Mouse (Mus musculus): ENCODE data around the gene Pomgnt2. TPM values are rescaled to one million over a fixed set of nuclear protein-coding genes. Genes with fewer than 3 reads are reported as not detected.

Gene Pomgnt2
- polyA plus RNA-seq, 1 experiment from 2014 or later: 16.0 TPM

DNA sequence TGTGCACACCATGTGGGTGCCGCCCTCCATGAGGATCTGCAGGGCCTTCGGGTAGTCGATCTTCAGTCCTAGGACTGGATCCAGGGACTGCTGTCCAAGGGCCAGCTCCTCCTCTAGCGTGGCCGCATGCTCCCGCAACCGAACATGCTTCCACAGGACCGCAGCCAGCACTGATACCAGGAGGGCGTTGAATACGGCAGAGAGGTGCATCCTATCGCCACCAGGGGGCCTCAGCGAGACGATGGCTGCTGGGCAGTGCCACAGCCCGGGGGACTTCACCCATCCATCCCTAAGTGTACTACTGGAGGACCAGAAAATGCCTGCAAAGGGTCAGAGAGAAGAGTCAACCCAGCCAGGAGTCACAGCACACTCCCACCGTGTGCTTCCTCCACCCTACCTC is 13.4 kb downstream of the Pomgnt2 start:
- H3K27ac ChIP-seq: no peak overlapping the region
- H3K9me3 ChIP-seq: no peaks in the 10 kb centered on the region
- H3K36me3 ChIP-seq: peaks cover 12% of the 10 kb centered on the region
- H3K27me3 ChIP-seq: no peaks in the 10 kb centered on the region
- H3K4me3 ChIP-seq: no peak overlapping the region
- no peak overlapping the region for H3K9ac ChIP-seq
- H3K4me2 ChIP-seq (replicated peaks): no peak overlapping the region
- peaks cover 21% of the 10 kb centered on the region for H3K4me1 ChIP-seq
- WGBS: 52% methylated on average over 14 of the region's 15 CpGs
- 0 out of 2 replicates have a peak, but pooled peaks have one; percentile 37 for ATAC-seq (ENCODE audit: low FRiP score, low read depth)

DNA sequence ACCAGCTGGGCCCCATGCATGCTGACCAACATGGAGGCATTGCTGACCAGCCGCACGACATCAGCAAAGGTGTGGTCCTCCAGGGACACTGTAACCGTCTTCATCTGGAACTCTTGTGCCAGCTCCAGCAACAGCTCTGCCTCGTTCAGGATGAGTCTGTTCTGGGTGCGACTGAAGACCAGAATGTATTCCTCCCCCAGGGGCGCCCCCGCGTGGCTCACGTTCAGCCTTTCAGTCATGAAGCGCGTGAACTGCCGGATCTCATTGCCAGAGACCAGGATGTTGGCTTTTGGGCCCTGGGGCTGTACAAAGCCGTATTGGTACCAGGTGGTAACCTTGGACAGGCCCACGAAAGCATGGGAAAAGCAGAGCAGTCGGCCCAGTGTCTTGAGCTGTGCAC is 14.2 kb downstream of the Pomgnt2 start:
- WGBS: 89% methylated on average over 15 of the region's 15 CpGs
- Histone ChIP-seq H3K36me3 (peaks cover 19% of the 10 kb centered on the region), H3K4me3 (no peak overlapping the region), H3K4me2 (replicated peaks) (no peak overlapping the region), H3K27ac (no peak overlapping the region), H3K27me3 (no peaks in the 10 kb centered on the region), H3K9me3 (no peaks in the 10 kb centered on the region), H3K4me1 (peaks cover 21% of the 10 kb centered on the region), H3K9ac (no peak overlapping the region)
- no peak for ATAC-seq (ENCODE audit: low FRiP score, low read depth)

DNA sequence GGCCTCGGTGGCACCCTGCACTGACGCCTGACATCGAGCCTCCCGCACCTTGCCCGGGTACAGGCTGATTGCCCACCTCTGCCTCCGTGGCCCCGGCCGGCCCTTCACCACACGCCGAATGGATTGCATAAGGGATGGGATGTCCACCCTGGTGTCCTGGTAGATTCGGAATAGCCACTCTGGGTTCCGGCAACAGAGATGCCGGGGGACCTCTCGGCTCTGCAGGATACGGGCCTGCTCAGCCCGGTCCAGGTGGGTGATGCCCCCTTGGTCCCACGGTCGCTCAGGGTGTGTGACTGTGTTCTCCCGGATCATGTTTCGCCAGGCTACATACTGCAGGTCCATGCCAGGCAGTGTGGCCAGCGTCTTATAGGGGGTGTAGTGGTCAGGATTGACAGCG is 14.7 kb downstream of the Pomgnt2 start:
- H3K27ac ChIP-seq: no peak overlapping the region
- ATAC-seq (ENCODE audit: low FRiP score, low read depth): no peak
- no peak overlapping the region for H3K9ac ChIP-seq
- no peak overlapping the region for H3K4me2 ChIP-seq (replicated peaks)
- no peaks in the 10 kb centered on the region for H3K27me3 ChIP-seq
- H3K36me3 ChIP-seq: peaks cover 19% of the 10 kb centered on the region
- H3K4me1 ChIP-seq: peaks cover 21% of the 10 kb centered on the region
- 93% methylated on average over 22 of the region's 22 CpGs for WGBS
- H3K4me3 ChIP-seq: no peak overlapping the region
- no peaks in the 10 kb centered on the region for H3K9me3 ChIP-seq

DNA sequence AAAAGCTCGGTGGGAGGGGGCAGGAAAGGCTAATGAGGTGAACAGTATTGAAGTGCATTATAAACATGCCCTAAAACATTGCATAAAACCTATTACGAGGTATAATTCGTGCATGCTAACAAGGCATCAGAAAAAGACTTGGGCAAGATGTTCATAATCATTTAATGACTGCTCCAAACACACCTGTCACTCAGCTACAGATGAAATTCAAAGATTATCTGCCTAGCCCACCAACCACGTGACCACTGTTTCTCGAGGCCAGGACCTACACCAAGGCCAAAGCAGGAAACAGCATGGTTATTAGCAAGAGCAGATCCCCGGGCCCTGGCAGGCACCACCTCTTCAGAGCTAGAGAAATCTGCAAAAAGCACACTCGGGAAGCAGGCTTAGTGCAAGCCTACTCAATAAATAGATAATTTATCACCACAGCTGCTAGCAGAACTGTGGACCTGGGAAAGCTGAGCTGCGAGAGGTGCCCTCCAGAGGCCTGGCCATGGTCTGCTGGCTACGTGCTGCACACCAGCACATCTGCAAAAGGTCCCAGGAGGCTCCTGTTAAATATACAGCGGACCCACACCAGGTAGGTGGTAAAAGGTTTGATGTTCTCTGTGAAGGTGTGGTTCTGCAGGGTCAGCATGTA is 15.3 kb downstream of the Pomgnt2 start:
- peak overlapping the region; percentile 10; the same call in 1 of the 2 replicates for H3K27ac ChIP-seq
- H3K27me3 ChIP-seq: no peaks in the 10 kb centered on the region
- no peaks in the 10 kb centered on the region for H3K9me3 ChIP-seq
- H3K4me2 ChIP-seq (replicated peaks): no peak overlapping the region
- no peak overlapping the region for H3K4me3 ChIP-seq
- peaks cover 21% of the 10 kb centered on the region for H3K4me1 ChIP-seq
- no peak for ATAC-seq (ENCODE audit: low FRiP score, low read depth)
- 35% methylated on average over 10 of the region's 10 CpGs for WGBS
- H3K36me3 ChIP-seq: peaks cover 19% of the 10 kb centered on the region
- no peak overlapping the region for H3K9ac ChIP-seq

DNA sequence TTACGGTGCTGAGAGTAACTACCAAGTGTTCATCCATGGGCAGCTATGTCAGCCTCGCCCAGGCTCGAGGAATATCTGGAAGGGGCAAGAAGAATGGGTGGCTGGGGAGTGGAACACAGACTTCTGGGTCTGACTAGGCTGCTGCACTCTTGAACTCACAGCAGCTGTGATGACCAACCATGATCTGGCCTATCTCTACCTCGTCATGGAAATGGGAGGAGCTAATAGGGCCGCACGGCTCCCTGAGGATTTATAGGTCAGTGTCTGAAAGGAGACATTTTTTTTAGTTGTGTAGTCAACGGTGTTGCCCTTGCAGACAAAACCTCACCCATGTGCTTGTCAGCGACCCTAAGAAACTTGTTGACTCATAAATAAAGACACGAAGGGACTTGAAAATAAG is 15.9 kb downstream of the Pomgnt2 start:
- no peak overlapping the region for H3K9ac ChIP-seq
- H3K36me3 ChIP-seq: peaks cover 19% of the 10 kb centered on the region
- no peak for ATAC-seq (ENCODE audit: low FRiP score, low read depth)
- no peaks in the 10 kb centered on the region for H3K9me3 ChIP-seq
- no peak overlapping the region for H3K4me2 ChIP-seq (replicated peaks)
- no peak overlapping the region for H3K27ac ChIP-seq
- H3K27me3 ChIP-seq: no peaks in the 10 kb centered on the region
- WGBS: 69% methylated on average over 9 of the region's 9 CpGs
- H3K4me3 ChIP-seq: no peak overlapping the region
- peaks cover 21% of the 10 kb centered on the region for H3K4me1 ChIP-seq

DNA sequence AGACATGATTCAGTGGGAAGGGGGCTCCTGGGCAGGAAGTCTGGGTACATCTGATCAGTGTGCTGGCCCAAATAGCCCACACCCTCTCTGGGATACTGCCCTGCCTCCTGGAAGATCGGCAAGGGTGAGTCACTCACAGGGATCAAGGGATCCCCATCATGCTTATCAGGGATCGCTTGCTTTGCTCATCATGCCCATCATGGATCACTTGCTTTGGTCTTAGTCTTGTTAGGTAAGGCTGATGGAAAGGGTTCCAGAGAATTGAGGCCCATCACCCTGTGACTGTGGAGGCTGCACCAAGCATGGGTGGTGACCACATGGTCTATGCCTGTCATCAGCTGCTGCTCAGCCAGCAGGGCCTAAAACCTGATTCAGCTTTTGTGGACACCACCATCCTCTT is 21.6 kb downstream of the Pomgnt2 start:
- H3K4me1 ChIP-seq: peaks cover 17% of the 10 kb centered on the region
- ATAC-seq (ENCODE audit: low FRiP score, low read depth): no peak
- no peaks in the 10 kb centered on the region; the same call in 1 of the 2 replicates for H3K9me3 ChIP-seq
- no peak overlapping the region for H3K4me2 ChIP-seq (replicated peaks)
- H3K27me3 ChIP-seq: no peaks in the 10 kb centered on the region
- no peak overlapping the region for H3K27ac ChIP-seq
- peaks cover 8% of the 10 kb centered on the region; the same call in 1 of the 2 replicates for H3K36me3 ChIP-seq
- no peak overlapping the region for H3K4me3 ChIP-seq
- WGBS: 79% methylated on average over 2 of the region's 2 CpGs
- no peak overlapping the region for H3K9ac ChIP-seq

DNA sequence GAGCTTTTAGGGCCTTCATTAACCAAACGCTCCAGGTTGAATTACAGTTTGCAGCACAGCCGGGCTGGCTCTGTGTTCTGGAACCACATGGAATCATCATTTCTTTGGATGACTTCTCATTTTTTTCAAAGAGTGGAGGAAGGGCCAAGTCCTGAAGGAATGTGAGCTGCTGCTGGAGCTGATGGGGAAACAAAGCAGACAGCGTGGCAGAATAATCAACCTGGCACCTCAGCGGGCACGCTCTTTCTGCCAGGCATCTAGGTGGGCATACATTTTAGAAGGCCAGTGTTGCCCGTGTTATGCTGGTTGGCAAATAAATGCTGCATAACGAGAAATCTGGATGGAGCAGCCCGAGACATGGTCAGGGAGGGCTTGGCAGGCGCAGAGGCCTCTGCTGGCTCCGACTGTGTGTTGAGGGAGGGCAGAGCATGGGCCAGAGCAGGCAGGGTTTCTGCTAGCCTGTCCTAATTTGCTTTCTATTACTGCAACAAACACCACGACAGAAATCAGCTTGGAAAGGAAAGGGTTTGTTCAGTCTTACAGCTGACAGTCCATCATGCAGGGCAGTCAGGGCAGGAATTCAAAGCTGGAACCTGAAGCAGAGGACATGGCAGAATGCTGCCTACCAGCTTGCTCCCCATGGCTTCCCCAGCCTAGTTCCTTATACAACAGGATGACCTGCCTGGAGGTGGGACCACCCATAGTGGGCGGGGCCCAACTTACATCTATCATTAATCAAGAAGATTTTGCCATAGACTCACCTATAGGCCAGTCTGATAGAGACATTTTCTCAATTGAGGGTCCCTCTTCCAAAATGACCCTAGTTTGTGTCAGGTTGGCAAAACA is 22.5 kb downstream of the Pomgnt2 start:
- Histone ChIP-seq H3K9ac (no peak overlapping the region), H3K27me3 (no peaks in the 10 kb centered on the region), H3K27ac (peak overlapping the region; percentile 45), H3K9me3 (no peaks in the 10 kb centered on the region; the same call in 1 of the 2 replicates), H3K4me2 (replicated peaks) (no peak overlapping the region), H3K36me3 (peaks cover 8% of the 10 kb centered on the region; the same call in 1 of the 2 replicates), H3K4me3 (no peak overlapping the region), H3K4me1 (peaks cover 24% of the 10 kb centered on the region)
- no peak for ATAC-seq (ENCODE audit: low FRiP score, low read depth)
- 75% methylated on average over 12 of the region's 12 CpGs for WGBS

DNA sequence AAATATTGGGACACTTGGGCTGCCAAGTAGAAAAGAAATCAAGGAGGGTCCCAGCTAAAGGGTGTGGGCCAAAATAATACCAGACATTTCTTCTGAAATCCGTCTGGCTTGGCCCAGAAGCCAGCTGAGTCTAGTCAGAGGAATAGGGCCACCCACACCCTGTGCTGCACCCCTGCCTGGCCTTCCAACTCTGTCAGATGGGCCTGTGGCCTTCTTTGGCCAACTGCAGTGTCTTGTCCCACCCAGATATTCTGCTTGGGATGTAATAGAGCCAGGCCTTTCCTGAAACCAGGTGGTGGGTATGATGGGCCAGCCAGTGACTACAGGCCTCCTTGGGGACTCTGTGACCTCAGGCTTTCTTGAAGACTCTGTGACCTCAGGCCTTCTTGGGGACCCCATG is 23.7 kb downstream of the Pomgnt2 start:
- peaks cover 24% of the 10 kb centered on the region for H3K4me1 ChIP-seq
- no peak overlapping the region for H3K4me3 ChIP-seq
- peaks cover 4% of the 10 kb centered on the region; the same call in 1 of the 2 replicates for H3K36me3 ChIP-seq
- H3K9ac ChIP-seq: no peak overlapping the region
- H3K4me2 ChIP-seq (replicated peaks): no peak overlapping the region
- WGBS: 50% methylated on average over 1 of the region's 1 CpGs
- H3K9me3 ChIP-seq: no peaks in the 10 kb centered on the region; the same call in 1 of the 2 replicates
- no peak overlapping the region for H3K27ac ChIP-seq
- no peaks in the 10 kb centered on the region for H3K27me3 ChIP-seq
- no peak for ATAC-seq (ENCODE audit: low FRiP score, low read depth)

DNA sequence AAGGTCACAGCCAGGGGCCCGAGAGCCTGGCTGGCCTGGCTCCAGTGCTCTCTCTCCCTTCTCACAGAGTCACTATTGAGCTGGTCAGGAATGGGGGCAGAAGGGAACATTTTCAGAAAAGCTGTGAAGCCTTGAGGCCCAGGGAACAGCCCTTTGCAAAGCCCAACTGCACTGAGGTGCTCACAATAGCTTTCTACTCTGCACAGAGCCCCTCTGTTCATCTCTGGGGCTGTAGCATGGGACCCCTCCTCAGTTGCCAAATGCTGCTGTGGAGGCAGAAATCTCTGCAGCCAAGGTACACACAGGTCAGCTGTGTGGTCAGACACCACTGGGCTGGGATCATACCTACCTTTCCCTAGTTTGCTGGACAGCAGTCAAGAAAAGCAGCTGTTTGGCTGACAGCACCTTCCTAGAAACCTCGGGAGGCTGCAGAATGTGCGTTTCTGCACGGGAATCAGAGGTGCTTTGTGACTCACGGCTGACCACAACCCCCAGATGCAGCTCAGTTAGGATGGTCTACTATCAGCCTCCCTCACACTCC is 27.0 kb downstream of the Pomgnt2 start:
- ATAC-seq (ENCODE audit: low FRiP score, low read depth): peak; percentile 83
- H3K9ac ChIP-seq: peak overlapping the region; percentile 31; the same call in 1 of the 2 replicates
- WGBS: 33% methylated on average over 5 of the region's 5 CpGs
- H3K27me3 ChIP-seq: no peaks in the 10 kb centered on the region
- H3K9me3 ChIP-seq: no peaks in the 10 kb centered on the region; the same call in 1 of the 2 replicates
- no peak overlapping the region for H3K4me3 ChIP-seq
- H3K4me2 ChIP-seq (replicated peaks): peak overlapping the region; percentile 5; the same call in 1 of the 2 replicates
- H3K4me1 ChIP-seq: peaks cover 24% of the 10 kb centered on the region
- no peaks in the 10 kb centered on the region for H3K36me3 ChIP-seq
- H3K27ac ChIP-seq: peak overlapping the region; percentile 83

DNA sequence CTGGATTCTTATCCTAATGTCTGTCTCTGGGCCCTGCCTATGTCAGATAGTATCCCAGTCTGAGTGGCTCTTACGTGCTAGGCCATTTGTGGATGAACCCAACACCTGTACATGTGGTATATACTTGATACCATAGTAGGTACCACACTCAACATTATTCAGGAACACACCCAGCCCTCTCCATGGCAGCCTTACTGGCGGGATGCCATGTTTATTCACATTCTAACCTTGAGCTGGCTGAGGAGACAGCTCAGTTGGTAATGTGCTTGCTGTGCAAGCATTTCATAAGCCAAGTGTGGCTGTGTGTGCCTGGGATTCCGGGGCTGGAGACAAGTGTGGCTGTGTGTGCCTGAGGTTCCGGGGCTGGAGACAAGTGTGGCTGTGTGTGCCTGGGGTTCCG is 28.7 kb downstream of the Pomgnt2 start:
- Histone ChIP-seq H3K4me2 (replicated peaks) (no peak overlapping the region), H3K27me3 (no peaks in the 10 kb centered on the region)

DNA sequence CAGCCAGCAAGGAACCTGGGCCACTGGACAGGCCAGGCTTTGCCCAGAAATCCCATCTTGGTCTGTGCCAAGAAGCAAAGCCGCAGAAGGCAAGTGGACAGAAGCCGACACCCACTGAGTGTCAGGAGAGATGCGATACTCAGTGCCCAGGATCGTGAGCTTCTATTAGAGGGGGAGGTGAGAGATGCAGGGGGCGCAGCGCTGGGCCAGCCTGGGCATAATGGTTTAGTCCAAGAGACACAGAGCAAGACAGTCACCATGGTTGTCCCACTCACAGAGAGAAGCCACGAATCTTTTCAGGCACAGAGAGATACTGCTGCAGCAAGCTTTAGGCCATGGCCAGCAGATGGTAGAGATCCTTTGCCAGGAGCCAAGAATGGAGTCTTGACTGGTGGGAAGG is 32.0 kb downstream of the Pomgnt2 start:
- no peak for ATAC-seq (ENCODE audit: low FRiP score, low read depth)
- Histone ChIP-seq H3K4me2 (replicated peaks) (no peak overlapping the region), H3K4me3 (no peak overlapping the region), H3K27me3 (no peaks in the 10 kb centered on the region), H3K27ac (no peak overlapping the region), H3K9me3 (no peaks in the 10 kb centered on the region), H3K4me1 (peaks cover 9% of the 10 kb centered on the region), H3K9ac (no peak overlapping the region), H3K36me3 (no peaks in the 10 kb centered on the region)
- 86% methylated on average over 7 of the region's 7 CpGs for WGBS

More for the DNA sequence above, 28.7 kb downstream of the Pomgnt2 start:
- no peak overlapping the region; the same call in 1 of the 2 replicates for H3K27ac ChIP-seq
- peaks cover 18% of the 10 kb centered on the region for H3K4me1 ChIP-seq
- H3K4me3 ChIP-seq: no peak overlapping the region
- WGBS: 72% methylated on average over 5 of the region's 5 CpGs
- H3K9ac ChIP-seq: no peak overlapping the region
- no peaks in the 10 kb centered on the region; the same call in 1 of the 2 replicates for H3K9me3 ChIP-seq
- H3K36me3 ChIP-seq: no peaks in the 10 kb centered on the region
- no peak for ATAC-seq (ENCODE audit: low FRiP score, low read depth)
